Mouse (Mus musculus): Measurements from ENCODE around the gene Zfp212.
"Not testable (repeated sequence)": the region's sequence is repeated elsewhere in the genome, so short reads cannot be mapped to it uniquely, and the experiment has no call there.

The Zfp212 gene

DNA sequence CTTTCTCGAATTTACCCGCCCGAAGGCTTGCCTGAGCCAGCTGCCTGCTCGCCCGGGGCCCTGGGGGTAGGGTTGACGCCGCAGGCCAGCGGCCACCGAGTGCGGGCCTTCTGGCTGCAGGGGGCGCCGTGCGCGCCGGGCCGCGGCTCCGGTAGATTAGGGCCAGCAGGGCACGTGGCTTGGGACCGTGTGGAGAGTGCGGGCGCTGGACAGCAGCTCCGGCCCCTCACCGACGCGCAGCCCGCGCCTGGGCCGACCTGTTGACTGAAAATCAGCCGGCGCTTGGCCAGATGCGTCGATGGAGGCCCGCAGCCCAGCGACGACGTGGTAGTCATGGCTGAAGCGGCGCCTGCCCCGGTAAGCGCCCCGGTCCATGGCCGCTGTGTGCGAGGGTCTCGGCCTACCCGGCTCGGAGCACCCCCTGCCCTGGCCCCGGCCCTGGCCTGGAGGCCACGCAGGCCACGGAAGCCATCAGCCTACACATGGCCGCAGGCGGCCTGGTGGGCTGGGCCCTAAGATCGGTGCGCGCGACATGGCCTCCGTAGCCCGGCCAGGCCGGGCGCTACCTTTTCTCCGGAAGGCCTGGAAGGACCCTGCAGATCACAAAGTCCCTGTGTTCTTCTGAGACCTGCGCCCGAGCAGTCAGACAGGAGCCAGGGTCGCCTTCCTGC lies 22.9 kb downstream of the Zfp212 start:
- DNase-seq = peak; percentile 98

DNA sequence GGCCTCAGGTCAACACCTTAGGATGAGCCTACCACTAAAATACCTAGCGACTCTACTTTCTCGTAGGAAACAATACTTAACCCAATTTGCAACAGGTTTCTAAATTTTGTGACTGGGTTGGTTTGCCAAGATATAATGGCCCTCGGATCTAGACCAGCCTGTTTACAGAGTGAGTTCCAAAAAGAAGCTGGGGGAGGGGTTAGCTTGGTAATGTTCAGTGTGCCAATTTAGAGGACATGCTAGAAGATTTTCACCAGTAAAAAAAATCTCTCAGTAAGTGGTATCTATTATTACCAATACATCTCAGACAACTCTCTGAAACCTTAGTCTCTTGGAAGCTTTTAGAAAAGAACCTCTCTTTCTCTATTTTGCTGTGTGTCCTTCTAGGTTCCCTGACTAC lies 23.4 kb downstream of the Zfp212 start:
- no peak for DNase-seq

DNA sequence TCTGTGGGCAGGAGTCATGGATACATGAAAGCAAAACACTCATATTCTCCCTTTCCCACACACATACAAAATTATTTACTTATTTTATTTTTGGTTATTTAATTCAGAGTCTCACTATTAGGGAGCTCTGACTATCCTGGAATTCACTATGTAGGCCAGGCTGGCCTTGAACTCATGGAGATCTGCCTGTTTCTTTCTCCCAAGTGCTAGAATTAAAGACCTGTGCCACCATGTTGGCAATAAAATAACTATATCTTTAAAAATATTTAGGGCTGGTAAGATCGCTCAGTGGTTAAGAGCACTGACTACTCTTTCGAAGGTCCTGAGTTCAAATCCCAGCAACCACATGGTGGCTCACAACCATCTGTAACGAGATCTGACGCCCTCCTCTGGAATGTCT lies 27.1 kb downstream of the Zfp212 start:
- DNase-seq = peak; percentile 51

DNA sequence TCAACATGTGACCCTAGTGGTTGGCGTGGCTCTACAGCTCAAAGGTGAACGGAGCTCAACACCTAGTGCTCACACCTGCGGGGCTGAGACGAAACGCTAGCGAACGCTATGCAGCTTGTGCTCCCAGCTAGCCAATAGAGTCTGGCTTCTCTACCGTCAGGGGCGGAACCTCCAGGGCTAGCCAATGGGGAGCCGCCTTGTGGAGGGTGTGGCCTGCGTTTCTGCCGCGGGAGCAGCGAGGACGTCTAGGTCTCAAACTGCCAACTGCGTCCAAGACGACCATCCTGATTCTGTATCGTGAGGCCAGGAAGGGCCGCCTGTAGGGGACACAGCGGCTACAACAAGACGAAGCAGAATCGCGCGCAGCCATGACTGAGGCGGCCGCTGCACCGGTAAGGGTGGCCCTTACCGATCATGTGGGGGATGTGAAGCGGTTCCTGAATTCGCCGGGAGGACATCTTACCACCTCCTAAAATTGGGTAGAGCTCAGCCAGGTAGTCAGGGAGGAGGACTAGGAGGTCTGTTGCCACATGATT lies 33.0 kb downstream of the Zfp212 start, which contains the start of gene Zfp956:
Gene Zfp956 (plus strand): TSS at position 200 of the 536 bp plus-strand sequence.
- DNase-seq = peak; percentile 100

DNA sequence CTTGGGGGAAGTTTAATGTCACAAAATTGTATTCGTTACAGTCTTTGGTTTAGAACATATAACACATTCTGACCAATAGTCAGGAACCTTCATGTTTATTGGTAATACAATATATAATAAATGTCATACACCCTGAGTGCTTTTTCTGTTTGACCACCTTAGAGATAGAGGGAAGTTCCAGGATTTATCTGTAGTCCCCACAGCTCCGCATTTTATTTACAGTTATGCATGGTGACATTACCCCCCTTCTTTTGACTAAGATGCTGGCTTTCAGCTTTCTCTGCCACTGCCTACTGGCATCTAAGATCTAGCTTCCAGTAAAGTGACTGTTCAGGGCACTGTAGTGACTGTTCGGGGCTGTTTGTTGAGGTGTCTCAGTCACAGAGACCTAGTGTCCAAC lies 34.1 kb downstream of the Zfp212 start:
- DNase-seq = no peak

DNA sequence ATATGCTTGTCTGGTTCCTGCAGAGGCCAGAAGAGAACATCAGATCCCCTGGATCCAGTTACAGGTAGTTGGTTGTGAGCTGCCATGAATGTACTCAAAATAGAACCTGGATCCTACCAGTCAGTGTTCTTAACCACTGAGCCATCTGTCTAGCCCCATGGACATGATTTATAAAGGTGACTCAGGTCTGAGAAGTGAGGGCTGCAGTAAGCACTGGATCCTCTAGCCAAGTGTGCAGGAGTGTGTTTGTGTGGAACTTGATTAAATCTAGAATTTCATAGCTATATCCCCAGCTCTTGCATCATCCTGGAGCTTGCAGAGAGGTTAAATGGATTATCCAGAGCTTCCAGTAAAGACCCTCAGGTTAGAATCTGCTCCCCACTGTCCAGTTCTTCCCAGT lies 37.5 kb downstream of the Zfp212 start:
- peak; percentile 75 for DNase-seq

DNA sequence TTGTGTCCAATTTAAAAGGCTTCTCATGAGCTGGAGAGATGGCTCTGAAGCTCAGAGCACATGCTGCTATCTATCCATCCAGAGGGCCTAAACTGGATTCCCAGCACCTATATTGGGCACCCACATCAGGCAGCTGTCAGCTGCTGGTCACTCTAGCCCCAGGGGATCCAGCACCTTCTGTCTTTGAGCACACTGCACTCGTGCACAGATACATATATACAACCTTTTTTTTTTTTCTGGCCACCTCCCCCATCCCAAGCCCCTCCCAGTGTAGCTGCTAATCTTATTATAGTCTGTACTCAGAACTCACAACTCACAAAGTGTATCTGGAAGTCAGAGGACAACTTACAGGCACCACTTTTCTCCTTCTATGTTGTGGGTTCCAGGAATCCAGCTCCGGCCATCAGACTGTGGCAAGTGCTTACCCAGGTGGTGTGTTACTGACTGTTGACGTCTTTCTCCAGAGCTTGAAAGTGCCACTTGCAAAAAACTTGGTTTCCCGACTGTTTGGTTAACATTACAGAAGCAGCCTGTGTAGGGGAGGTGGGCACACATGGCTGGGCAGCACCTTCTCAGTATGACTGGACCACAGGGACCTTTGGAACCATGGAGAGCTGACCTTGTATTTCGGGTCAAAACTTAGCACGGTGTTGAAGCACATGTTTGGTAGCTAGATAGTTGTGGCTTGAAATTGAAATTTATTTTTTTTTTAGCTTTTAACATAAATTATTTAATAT lies 40.6 kb downstream of the Zfp212 start:
- DNase-seq = peak; percentile 65

DNA sequence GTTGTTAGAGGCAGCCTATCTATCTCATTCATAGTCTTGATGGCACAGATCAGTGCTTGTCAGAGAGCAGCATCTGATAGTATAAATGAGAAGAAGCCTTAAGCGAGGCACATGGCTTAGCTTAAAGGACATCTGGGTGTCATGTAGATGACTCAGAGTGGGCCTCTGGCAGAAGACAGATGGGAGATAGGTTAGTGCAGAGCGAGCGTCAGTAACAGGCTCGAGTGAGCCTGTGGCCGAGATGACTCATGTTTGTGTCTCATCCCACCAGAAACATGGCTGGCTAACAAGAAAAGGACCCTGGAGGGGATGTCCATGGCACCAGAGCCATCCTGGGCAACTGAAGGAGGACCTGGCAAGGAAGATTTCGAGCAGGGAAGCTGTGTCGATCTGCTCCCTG lies 42.8 kb downstream of the Zfp212 start:
- no peak for DNase-seq

DNA sequence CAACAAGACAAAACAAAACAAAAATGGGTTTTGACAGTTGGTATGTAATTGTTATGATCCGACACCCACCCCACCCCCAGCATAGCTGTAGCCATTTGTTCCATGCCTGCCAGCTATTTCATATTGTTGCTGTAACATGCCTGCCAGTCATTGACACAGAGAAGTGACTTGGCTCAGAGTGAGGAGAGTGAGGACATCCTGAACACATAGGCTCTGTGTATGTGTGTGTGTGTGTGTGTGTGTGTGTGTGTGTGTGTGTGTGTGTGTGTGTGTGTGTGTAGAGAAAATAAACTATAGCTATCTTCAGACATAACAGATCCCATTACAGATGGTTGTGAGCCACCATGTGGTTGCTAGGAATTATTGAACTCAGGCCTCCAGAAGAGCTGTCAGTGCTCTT lies 47.9 kb downstream of the Zfp212 start:
- DNase-seq = not testable (repeated sequence)

DNA sequence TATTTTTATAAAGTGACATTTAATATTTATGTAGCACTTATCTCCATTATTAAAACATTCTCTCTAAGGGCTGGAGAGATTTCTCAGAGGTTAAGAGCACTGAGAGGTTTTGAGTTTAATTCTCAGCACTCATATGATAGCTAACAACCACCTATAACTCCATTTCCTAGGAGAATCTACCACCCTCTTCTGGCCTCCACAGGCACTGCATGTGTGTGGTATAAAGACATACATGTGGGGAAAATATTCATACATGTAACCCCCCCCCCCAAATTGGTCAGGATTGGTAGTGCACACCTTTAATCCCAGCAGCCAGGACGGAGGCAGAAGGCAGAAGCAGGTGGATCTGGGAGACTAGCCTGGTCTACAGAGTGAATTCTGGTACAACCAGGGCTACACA lies 54.3 kb downstream of the Zfp212 start:
- DNase-seq = no peak

DNA sequence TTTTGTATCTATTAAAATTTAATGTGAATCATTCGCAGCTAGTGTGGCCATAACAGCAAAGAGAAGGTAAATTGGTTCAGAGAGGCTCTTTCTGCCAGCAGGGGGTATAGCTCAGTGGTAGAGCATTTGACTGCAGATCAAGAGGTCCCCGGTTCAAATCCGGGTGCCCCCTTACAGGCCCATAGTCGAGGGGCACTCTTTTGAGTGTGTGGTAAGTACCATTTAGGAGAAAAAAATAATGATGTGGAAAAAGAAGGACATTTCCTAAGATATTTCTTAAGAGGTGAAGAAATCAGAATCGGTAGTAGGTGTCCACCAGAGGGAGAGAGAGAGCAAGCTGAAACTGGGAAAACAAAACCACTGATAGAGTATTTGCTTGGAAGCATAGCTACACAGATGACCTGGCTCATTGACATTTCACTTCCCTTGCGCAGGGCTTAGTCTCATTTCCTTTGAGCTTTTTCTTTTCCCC lies 58.7 kb downstream of the Zfp212 start:
- DNase-seq = peak; percentile 98

All from heart, adult 11 months (tissue).